8 mouse cellular contexts compared by ENCODE assay signal in genomic region chr1:24587141-24587541, GRCm38 (mm10). TPM values are rescaled to one million over a fixed set of nuclear protein-coding genes. Genes with fewer than 3 reads are reported as not detected.
DNase-seq lines count a peak whose midpoint lies in the region; ATAC-seq lines count a peak whose summit lies in the region.

Col19a1 (minus strand) TSS chr1:24587472.

- H3K9me3 ChIP-seq in limb, embryonic 10.5 days (replicated peaks) = no peaks in the 10 kb centered on the region
- H3K9me3 ChIP-seq in neural tube, embryonic 13.5 days = no peaks in the 10 kb centered on the region

- ATAC-seq in hematopoietic stem cell, adult 5-6 weeks (replicated peaks in 1 of 2; ENCODE audit: insufficient read depth in 1 of 2, low FRiP score in 2 of 2, low TSS enrichment in 1 of 2, low read depth in 1 of 2, poor library complexity in 2 of 2, severe bottlenecking in 2 of 2) = peak; percentile 58 to 75; a peak in 3 of 4 replicates
- ATAC-seq in neural tube, embryonic 13.5 days (ENCODE audit: low read depth) = peak; percentile 59

- peaks cover 69% of the 10 kb centered on the region for H3K27me3 ChIP-seq in limb, embryonic 10.5 days (ENCODE audit: low read depth, poor library complexity, severe bottlenecking)
- H3K27me3 ChIP-seq in neural tube, embryonic 13.5 days = peaks cover 67% of the 10 kb centered on the region

- peak; percentile 6 for DNase-seq in thymus, postnatal 4 days
- no peak for DNase-seq in thymus, postnatal 36 days
- DNase-seq in embryo, embryonic 9.5 days (ENCODE audit: extremely low spot score) = peak; percentile 55
- DNase-seq in limb, embryonic 10.5 days (ENCODE audit: low spot score) = peak; percentile 53
- no peak for DNase-seq in adrenal gland, adult 8-10 months
- DNase-seq in adrenal gland, adult (ENCODE audit: inconsistent age in 2 of 2, low spot score in 1 of 2) = no peak

- no peaks in the 10 kb centered on the region for H3K36me3 ChIP-seq in limb, embryonic 10.5 days
- H3K36me3 ChIP-seq in neural tube, embryonic 13.5 days = no peaks in the 10 kb centered on the region

- peak within 1 kb of the TSS; percentile 61 for H3K4me3 ChIP-seq in limb, embryonic 10.5 days
- peak within 1 kb of the TSS; percentile 64 for H3K4me3 ChIP-seq in neural tube, embryonic 13.5 days

- peaks cover 10% of the 10 kb centered on the region for H3K4me1 ChIP-seq in limb, embryonic 10.5 days
- peaks cover 15% of the 10 kb centered on the region for H3K4me1 ChIP-seq in neural tube, embryonic 13.5 days (replicated peaks)

- H3K4me2 ChIP-seq in neural tube, embryonic 13.5 days = peak within 1 kb of the TSS; percentile 99

- H3K9ac ChIP-seq in neural tube, embryonic 13.5 days = peak within 1 kb of the TSS; percentile 74

- WGBS in limb, embryonic 10.5 days = 3% methylated on average over 22 of the region's 22 CpGs
- WGBS in neural tube, embryonic 13.5 days = 2% methylated on average over 22 of the region's 22 CpGs

- peak within 1 kb of the TSS; percentile 66 for H3K27ac ChIP-seq in limb, embryonic 10.5 days
- no peak within 1 kb of the TSS for H3K27ac ChIP-seq in neural tube, embryonic 13.5 days (replicated peaks)

RNA-seq across cellular contexts. Expression of gene Col19a1, which starts in this region (rescaled TPM):
- 0.19 and 0.50 TPM in 2 replicates for total RNA-seq in hematopoietic stem cell, adult 5-6 weeks (2017)
- 0.26 and 0.56 TPM in 2 replicates for polyA plus RNA-seq in limb, embryonic 10.5 days (2016; fragmentation: Nextera tagmentation; extraction: Ambion mirVana)
- polyA plus RNA-seq in neural tube, embryonic 13.5 days (2015; fragmentation: Nextera tagmentation; extraction: Ambion mirVana) = 2.5 and 2.9 TPM in 2 replicates
- total RNA-seq in adrenal gland, adult 8-10 months (2022) = under 1 TPM in 1 of 4 experiments, not detected in 3; 0.11 TPM

Comparison
In these comparisons a context has a peak if more than half of its experiments do, and no peak if none do; other contexts are left out.
1. DNase-seq: peak in thymus, postnatal 4 days (single experiment) and embryo, embryonic 9.5 days (single experiment); none in thymus, postnatal 36 days (0 of 2), adrenal gland, adult 8-10 months (single experiment) and adrenal gland, adult (0 of 2).
2. Peak in ATAC-seq in hematopoietic stem cell, adult 5-6 weeks; RNA of the gene not detected or under 1 TPM.
3. Peak in DNase-seq, H3K4me3 ChIP-seq and H3K27ac ChIP-seq in limb, embryonic 10.5 days; RNA of the gene not detected or under 1 TPM.